Mouse (Mus musculus): Measurements from ENCODE around the gene Tbx6. TPM values are rescaled to one million over a fixed set of nuclear protein-coding genes. Genes with fewer than 3 reads are reported as not detected.
A peak's percentile ranks its signal among the peaks of the same experiment; 100 is the strongest.

The Tbx6 gene
- total and polyA plus RNA-seq, 3 experiments: 0.12 to 0.15 TPM; not detected in 1

DNA sequence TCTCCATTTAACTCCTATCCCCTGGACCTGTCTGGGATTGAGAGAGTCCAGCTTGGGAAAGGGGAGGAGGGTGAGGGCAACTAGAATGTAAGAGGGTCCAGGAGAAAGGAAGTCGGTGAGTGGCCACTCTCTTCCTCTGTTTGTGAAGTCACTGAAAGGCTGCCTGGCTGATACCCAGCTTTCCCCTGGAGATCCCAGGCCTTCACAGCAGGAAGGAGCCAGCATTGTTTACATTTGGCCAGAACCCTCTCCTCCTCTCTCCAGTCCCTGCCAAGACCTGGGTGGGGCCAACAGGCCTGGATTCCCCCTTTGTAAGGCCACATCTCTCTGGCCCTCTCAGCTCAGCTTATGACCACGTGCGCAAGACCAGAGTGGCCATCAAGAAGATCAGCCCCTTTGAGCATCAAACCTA, 20.9 kb upstream of the Tbx6 start:
- H3K9ac ChIP-seq (ENCODE audit: control insufficient read depth, low read depth, low read length, poor library complexity, severe bottlenecking): peak overlapping the region; percentile 66
- peaks cover 0 to 9% of the 10 kb centered on the region in 2 experiments; a peak in 3 of 4 replicates for H3K4me1 ChIP-seq (ENCODE audit: control insufficient read depth in 1 of 2, insufficient read depth in 2 of 2, low read length in 2 of 2)
- no peak for TF ChIP-seq JUND (IDR thresholded peaks at IDR 0.05; ENCODE audit: low read depth, low read length)
- no peak for TF ChIP-seq USF2 (IDR thresholded peaks at IDR 0.05; ENCODE audit: borderline replicate concordance in 1 of 2, insufficient read depth in 1 of 2, low read depth in 1 of 2, low read length in 2 of 2)
- no peak for TF ChIP-seq TBP (IDR thresholded peaks at IDR 0.05; ENCODE audit: low read depth, low read length)
- no peak for TF ChIP-seq TCF12 (IDR thresholded peaks at IDR 0.05; ENCODE audit: low read depth, low read length)
- TF ChIP-seq ZNF384 (IDR thresholded peaks at IDR 0.05; ENCODE audit: low read depth, low read length): no peak
- TF ChIP-seq RCOR1 (IDR thresholded peaks at IDR 0.05; ENCODE audit: low read depth, low read length): no peak
- no peak for TF ChIP-seq POLR2AphosphoS5 (IDR thresholded peaks at IDR 0.05; ENCODE audit: borderline replicate concordance, low read depth, low read length)
- no peak for TF ChIP-seq USF1 (IDR thresholded peaks at IDR 0.05; ENCODE audit: low read depth, low read length)
- no peak for TF ChIP-seq RAD21 (IDR thresholded peaks at IDR 0.05; ENCODE audit: low read depth, low read length)
- TF ChIP-seq CHD1 (IDR thresholded peaks at IDR 0.05; ENCODE audit: low read depth, low read length): no peak
- TF ChIP-seq MAFK (IDR thresholded peaks at IDR 0.05; ENCODE audit: borderline replicate concordance, low read depth, low read length): no peak
- TF ChIP-seq MAZ (IDR thresholded peaks at IDR 0.05; ENCODE audit: low read depth, low read length): no peak
- no peak for TF ChIP-seq SIN3A (IDR thresholded peaks at IDR 0.05; ENCODE audit: low read length)
- no peaks in the 10 kb centered on the region; the same call in 1 of the 2 replicates for H3K79me2 ChIP-seq (ENCODE audit: control insufficient read depth, insufficient read depth, low read length, poor library complexity)
- H3K4me3 ChIP-seq (ENCODE audit: control insufficient read depth in 1 of 2, insufficient read depth in 1 of 2, low read depth in 2 of 2, low read length in 2 of 2): peak overlapping the region; percentile 73
- no peaks in the 10 kb centered on the region for H3K9me3 ChIP-seq (replicated peaks; ENCODE audit: insufficient read depth, low read length)
- peaks cover 0 to 2% of the 10 kb centered on the region in 2 experiments; a peak in 2 of 4 replicates for H3K36me3 ChIP-seq (ENCODE audit: control insufficient read depth in 1 of 2, insufficient read depth in 2 of 2, low read length in 2 of 2)
- no peaks in the 10 kb centered on the region for H3K27me3 ChIP-seq (ENCODE audit: control insufficient read depth in 1 of 2, insufficient read depth in 2 of 2, low read length in 2 of 2)
- DNase-seq (ENCODE audit: low read depth, low spot score): no peak
- H3K27ac ChIP-seq (ENCODE audit: control insufficient read depth, low read depth, low read length): no peak overlapping the region

- DNase-seq (ENCODE audit: low read depth, low spot score): no peak
- Histone ChIP-seq H3K27me3 (ENCODE audit: control insufficient read depth in 1 of 2, insufficient read depth in 2 of 2, low read length in 2 of 2) (no peaks in the 10 kb centered on the region), H3K4me3 (ENCODE audit: control insufficient read depth in 1 of 2, insufficient read depth in 1 of 2, low read depth in 2 of 2, low read length in 2 of 2) (no peak overlapping the region), H3K9ac (ENCODE audit: control insufficient read depth, low read depth, low read length, poor library complexity, severe bottlenecking) (no peak overlapping the region), H3K9me3 (replicated peaks; ENCODE audit: insufficient read depth, low read length) (no peaks in the 10 kb centered on the region), H3K79me2 (ENCODE audit: control insufficient read depth, insufficient read depth, low read length, poor library complexity) (no peaks in the 10 kb centered on the region; the same call in 1 of the 2 replicates), H3K27ac (ENCODE audit: control insufficient read depth, low read depth, low read length) (no peak overlapping the region), H3K36me3 (ENCODE audit: control insufficient read depth in 1 of 2, insufficient read depth in 2 of 2, low read length in 2 of 2) (peaks cover 0 to 2% of the 10 kb centered on the region in 2 experiments; a peak in 2 of 4 replicates), H3K4me1 (ENCODE audit: control insufficient read depth in 1 of 2, insufficient read depth in 2 of 2, low read length in 2 of 2) (peaks cover 0 to 9% of the 10 kb centered on the region in 2 experiments; a peak in 3 of 4 replicates)
- TF ChIP-seq TAL1 (IDR thresholded peaks at IDR 0.05; ENCODE audit: low read length) (no peak), MEF2A (IDR thresholded peaks at IDR 0.05; ENCODE audit: extremely low read depth, insufficient replicate concordance, low read depth, low read length, poor library complexity, severe bottlenecking) (no peak), JUND (IDR thresholded peaks at IDR 0.05; ENCODE audit: low read depth, low read length) (no peak), RCOR1 (IDR thresholded peaks at IDR 0.05; ENCODE audit: low read depth, low read length) (no peak), MYC (IDR thresholded peaks at IDR 0.05; ENCODE audit: low read depth, low read length) (no peak), USF1 (IDR thresholded peaks at IDR 0.05; ENCODE audit: low read depth, low read length) (no peak), SIN3A (IDR thresholded peaks at IDR 0.05; ENCODE audit: low read length) (no peak), TBP (IDR thresholded peaks at IDR 0.05; ENCODE audit: low read depth, low read length) (no peak), POLR2AphosphoS5 (IDR thresholded peaks at IDR 0.05; ENCODE audit: borderline replicate concordance, low read depth, low read length) (no peak), HCFC1 (IDR thresholded peaks at IDR 0.05; ENCODE audit: low read depth, low read length) (no peak), TCF12 (IDR thresholded peaks at IDR 0.05; ENCODE audit: low read depth, low read length) (no peak), NRF1 (IDR thresholded peaks at IDR 0.05; ENCODE audit: insufficient read depth, low read depth, low read length, poor library complexity, severe bottlenecking) (no peak), MXI1 (IDR thresholded peaks at IDR 0.05; ENCODE audit: low read depth, low read length) (no peak), ZNF384 (IDR thresholded peaks at IDR 0.05; ENCODE audit: low read depth, low read length) (no peak), ETS1 (IDR thresholded peaks at IDR 0.05; ENCODE audit: low read depth, low read length) (no peak), POLR2AphosphoS2 (IDR thresholded peaks at IDR 0.05; ENCODE audit: low read length) (no peak)
These were observed 20.3 kb upstream of the Tbx6 start for GRCm38 (mm10) chr7:126760956-126761355.
